Mouse (Mus musculus): Measurements from ENCODE around the gene Rflnb. TPM values are rescaled to one million over a fixed set of nuclear protein-coding genes. Genes with fewer than 3 reads are reported as not detected.

Rflnb gene
- polyA plus RNA-seq, 1 experiment from 2014 or later = 52.0 TPM

- no peak overlapping the region for H3K9ac ChIP-seq
- no peak overlapping the region for H3K27ac ChIP-seq
- no peaks in the 10 kb centered on the region for H3K4me1 ChIP-seq (replicated peaks)
- no peaks in the 10 kb centered on the region for H3K27me3 ChIP-seq (replicated peaks)
- H3K36me3 ChIP-seq = no peaks in the 10 kb centered on the region
- H3K4me3 ChIP-seq (replicated peaks) = no peak overlapping the region
- ATAC-seq = no peak
- no peak overlapping the region for H3K4me2 ChIP-seq (replicated peaks)
- no peaks in the 10 kb centered on the region for H3K9me3 ChIP-seq
- 38% methylated on average over 5 of the region's 5 CpGs for WGBS
Observed at GRCm38 (mm10) chr11:76050967-76051512, 23.5 kb upstream of the Rflnb start.

GRCm38 (mm10) chr11:76050509-76050908, 22.9 kb upstream of the Rflnb start:
- H3K4me2 ChIP-seq (replicated peaks) = no peak overlapping the region
- no peaks in the 10 kb centered on the region for H3K9me3 ChIP-seq
- ATAC-seq = no peak
- no peaks in the 10 kb centered on the region for H3K36me3 ChIP-seq
- no peak overlapping the region for H3K27ac ChIP-seq
- H3K9ac ChIP-seq = no peak overlapping the region
- WGBS = 47% methylated on average over 3 of the region's 3 CpGs
- H3K4me1 ChIP-seq (replicated peaks) = no peaks in the 10 kb centered on the region
- H3K27me3 ChIP-seq (replicated peaks) = no peaks in the 10 kb centered on the region
- no peak overlapping the region for H3K4me3 ChIP-seq (replicated peaks)

GRCm38 (mm10) chr11:76045367-76045766, 17.8 kb upstream of the Rflnb start:
- Histone ChIP-seq H3K4me2 (replicated peaks) (no peak overlapping the region), H3K4me3 (replicated peaks) (no peak overlapping the region), H3K4me1 (replicated peaks) (peaks cover 5% of the 10 kb centered on the region; the same call in 1 of the 2 replicates), H3K9me3 (no peaks in the 10 kb centered on the region), H3K36me3 (0 out of 2 replicates have a peak, but pooled peaks cover 3% of the 10 kb centered on the region), H3K9ac (no peak overlapping the region), H3K27ac (no peak overlapping the region), H3K27me3 (replicated peaks) (no peaks in the 10 kb centered on the region)
- WGBS = 70% methylated on average over 6 of the region's 6 CpGs
- no peak for ATAC-seq

- WGBS = 80% methylated on average over 6 of the region's 6 CpGs
- Histone ChIP-seq H3K4me1 (replicated peaks) (peaks cover 5% of the 10 kb centered on the region; the same call in 1 of the 2 replicates), H3K9me3 (no peaks in the 10 kb centered on the region), H3K27ac (no peak overlapping the region), H3K4me2 (replicated peaks) (no peak overlapping the region), H3K4me3 (replicated peaks) (no peak overlapping the region), H3K9ac (no peak overlapping the region), H3K27me3 (replicated peaks) (no peaks in the 10 kb centered on the region), H3K36me3 (0 out of 2 replicates have a peak, but pooled peaks cover 3% of the 10 kb centered on the region)
- ATAC-seq = no peak
Observed at GRCm38 (mm10) chr11:76044468-76044867, 16.9 kb upstream of the Rflnb start.

GRCm38 (mm10) chr11:76042882-76043281, 15.3 kb upstream of the Rflnb start:
- 0 out of 2 replicates have a peak overlapping the region, but pooled peaks have one; percentile 20 for H3K27ac ChIP-seq
- no peak for ATAC-seq
- H3K27me3 ChIP-seq (replicated peaks) = no peaks in the 10 kb centered on the region
- H3K9ac ChIP-seq = no peak overlapping the region
- WGBS = 31% methylated on average over 5 of the region's 5 CpGs
- 0 out of 2 replicates have a peak, but pooled peaks cover 3% of the 10 kb centered on the region for H3K36me3 ChIP-seq
- H3K4me2 ChIP-seq (replicated peaks) = no peak overlapping the region
- H3K4me3 ChIP-seq (replicated peaks) = no peak overlapping the region
- H3K9me3 ChIP-seq = no peaks in the 10 kb centered on the region
- peaks cover 5% of the 10 kb centered on the region; the same call in 1 of the 2 replicates for H3K4me1 ChIP-seq (replicated peaks)

GRCm38 (mm10) chr11:76042041-76042638, 14.6 kb upstream of the Rflnb start:
- no peaks in the 10 kb centered on the region for H3K27me3 ChIP-seq (replicated peaks)
- 58% methylated on average over 10 of the region's 10 CpGs for WGBS
- no peak overlapping the region for H3K4me2 ChIP-seq (replicated peaks)
- peaks cover 5% of the 10 kb centered on the region; the same call in 1 of the 2 replicates for H3K4me1 ChIP-seq (replicated peaks)
- no peak overlapping the region for H3K9ac ChIP-seq
- ATAC-seq = no peak
- no peak overlapping the region for H3K27ac ChIP-seq
- no peaks in the 10 kb centered on the region for H3K9me3 ChIP-seq
- H3K36me3 ChIP-seq = 0 out of 2 replicates have a peak, but pooled peaks cover 3% of the 10 kb centered on the region
- H3K4me3 ChIP-seq (replicated peaks) = no peak overlapping the region

GRCm38 (mm10) chr11:76040761-76041376, 13.3 kb upstream of the Rflnb start:
- WGBS = 76% methylated on average over 4 of the region's 4 CpGs
- H3K36me3 ChIP-seq = 0 out of 2 replicates have a peak, but pooled peaks cover 3% of the 10 kb centered on the region
- no peak overlapping the region for H3K4me2 ChIP-seq (replicated peaks)
- H3K9ac ChIP-seq = no peak overlapping the region
- H3K4me1 ChIP-seq (replicated peaks) = peaks cover 5% of the 10 kb centered on the region; the same call in 1 of the 2 replicates
- no peak for ATAC-seq
- no peak overlapping the region for H3K4me3 ChIP-seq (replicated peaks)
- no peaks in the 10 kb centered on the region for H3K27me3 ChIP-seq (replicated peaks)
- no peaks in the 10 kb centered on the region for H3K9me3 ChIP-seq
- no peak overlapping the region for H3K27ac ChIP-seq

- Histone ChIP-seq H3K36me3 (0 out of 2 replicates have a peak, but pooled peaks cover 2% of the 10 kb centered on the region), H3K9me3 (no peaks in the 10 kb centered on the region), H3K4me3 (replicated peaks) (no peak overlapping the region), H3K27me3 (replicated peaks) (no peaks in the 10 kb centered on the region), H3K27ac (no peak overlapping the region), H3K9ac (no peak overlapping the region), H3K4me1 (replicated peaks) (peaks cover 5% of the 10 kb centered on the region; the same call in 1 of the 2 replicates), H3K4me2 (replicated peaks) (no peak overlapping the region)
- WGBS = 86% methylated on average over 8 of the region's 8 CpGs
- ATAC-seq = no peak
Observed at GRCm38 (mm10) chr11:76040106-76040505, 12.5 kb upstream of the Rflnb start.

- Histone ChIP-seq H3K27me3 (replicated peaks) (no peaks in the 10 kb centered on the region), H3K4me1 (replicated peaks) (peaks cover 3% of the 10 kb centered on the region; the same call in 1 of the 2 replicates), H3K4me2 (replicated peaks) (no peak overlapping the region), H3K27ac (no peak overlapping the region), H3K9ac (no peak overlapping the region), H3K36me3 (no peaks in the 10 kb centered on the region), H3K4me3 (replicated peaks) (no peak overlapping the region), H3K9me3 (no peaks in the 10 kb centered on the region)
- no peak for ATAC-seq
- 86% methylated on average over 3 of the region's 3 CpGs for WGBS
Observed at GRCm38 (mm10) chr11:76039271-76040053, 11.9 kb upstream of the Rflnb start.

- H3K9ac ChIP-seq = no peak overlapping the region
- no peaks in the 10 kb centered on the region for H3K36me3 ChIP-seq
- H3K4me2 ChIP-seq (replicated peaks) = no peak overlapping the region
- no peaks in the 10 kb centered on the region for H3K27me3 ChIP-seq (replicated peaks)
- no peak overlapping the region for H3K27ac ChIP-seq
- 55% methylated on average over 6 of the region's 6 CpGs for WGBS
- no peak overlapping the region for H3K4me3 ChIP-seq (replicated peaks)
- ATAC-seq = no peak
- H3K4me1 ChIP-seq (replicated peaks) = peaks cover 7% of the 10 kb centered on the region; the same call in 1 of the 2 replicates
- H3K9me3 ChIP-seq = no peaks in the 10 kb centered on the region
Observed at GRCm38 (mm10) chr11:76037581-76038294, 10.2 kb upstream of the Rflnb start.

GRCm38 (mm10) chr11:76035182-76035581, 7.6 kb upstream of the Rflnb start:
- Histone ChIP-seq H3K9me3 (no peaks in the 10 kb centered on the region), H3K27ac (no peak overlapping the region), H3K9ac (no peak overlapping the region), H3K36me3 (no peaks in the 10 kb centered on the region), H3K27me3 (replicated peaks) (no peaks in the 10 kb centered on the region), H3K4me3 (replicated peaks) (no peak overlapping the region), H3K4me1 (replicated peaks) (peaks cover 9% of the 10 kb centered on the region; the same call in 1 of the 2 replicates), H3K4me2 (replicated peaks) (no peak overlapping the region)
- no peak for ATAC-seq
- 85% methylated on average over 8 of the region's 8 CpGs for WGBS
